Mouse (Mus musculus) spleen, postnatal 14 days (tissue): ENCODE measurements around the gene Fam214a.

ENCODE experiments used
- DNase-seq, 2 experiments: peaks; one replicate each; pipeline ENCODE4 v3.0.0; 2021 to 2022; ENCODE audit warnings: low spot score in 2 of 2

Gene Fam214a

GRCm38 (mm10) chr9:74952106-74952505 lies 578 bp upstream of the Fam214a start:
- no peak for DNase-seq

- peak; percentile 36 to 46 for DNase-seq
These were observed 728 bp downstream of the Fam214a start for GRCm38 (mm10) chr9:74953265-74953958.

GRCm38 (mm10) chr9:74953959-74954279 lies 1.2 kb downstream of the Fam214a start:
- no peak for DNase-seq

- DNase-seq, result no peak
These were observed 1.7 kb downstream of the Fam214a start for GRCm38 (mm10) chr9:74954387-74954786.

GRCm38 (mm10) chr9:74960630-74961029 lies 7.9 kb downstream of the Fam214a start:
- no peak for DNase-seq

GRCm38 (mm10) chr9:74961073-74961575 lies 8.4 kb downstream of the Fam214a start:
- no peak for DNase-seq

- DNase-seq, result no peak
These were observed 11.3 kb downstream of the Fam214a start for GRCm38 (mm10) chr9:74963953-74964352.

GRCm38 (mm10) chr9:74964866-74965384 lies 12.2 kb downstream of the Fam214a start:
- peak in 1 of 2 experiments; percentile 26 for DNase-seq

- no peak for DNase-seq
These were observed 13.5 kb downstream of the Fam214a start for GRCm38 (mm10) chr9:74966200-74966599.

- no peak for DNase-seq
These were observed 16.2 kb downstream of the Fam214a start for GRCm38 (mm10) chr9:74968647-74969428.

- no peak for DNase-seq
These were observed 17.9 kb downstream of the Fam214a start for GRCm38 (mm10) chr9:74970591-74970990.

GRCm38 (mm10) chr9:74971191-74971976 lies 18.7 kb downstream of the Fam214a start:
- no peak for DNase-seq

GRCm38 (mm10) chr9:74972736-74973135 lies 20.1 kb downstream of the Fam214a start:
- DNase-seq, result no peak

GRCm38 (mm10) chr9:74973154-74973553 lies 20.5 kb downstream of the Fam214a start:
- DNase-seq, result no peak

GRCm38 (mm10) chr9:74974758-74975157 lies 22.1 kb downstream of the Fam214a start:
- DNase-seq, result no peak

GRCm38 (mm10) chr9:74975416-74975815 lies 22.7 kb downstream of the Fam214a start:
- no peak for DNase-seq

- peak; percentile 46 to 67 for DNase-seq
These were observed 23.4 kb downstream of the Fam214a start for GRCm38 (mm10) chr9:74975911-74976563.

- no peak for DNase-seq
These were observed 24.6 kb downstream of the Fam214a start for GRCm38 (mm10) chr9:74977251-74977650.

- no peak for DNase-seq
These were observed 25.3 kb downstream of the Fam214a start for GRCm38 (mm10) chr9:74977962-74978361.

- DNase-seq, result no peak
These were observed 26.2 kb downstream of the Fam214a start for GRCm38 (mm10) chr9:74978868-74979267.

GRCm38 (mm10) chr9:74979371-74979770 lies 26.7 kb downstream of the Fam214a start:
- no peak for DNase-seq
